Mouse (Mus musculus) lung, embryonic 16.5 days (tissue): ENCODE data around the gene Ahcyl1. TPM values are rescaled to one million over a fixed set of nuclear protein-coding genes. Genes with fewer than 3 reads are reported as not detected.

Experiments used
- ATAC-seq: fragments of 200-750 bp; cut with Nextera tagmentation; 2 replicates; pipeline ENCODE4 v1.8.0; 2017; ENCODE audit warnings: low read depth, mild to moderate bottlenecking, moderate library complexity
- H3K27ac ChIP-seq: fragments of 300-500 bp; sonication (generic); 2 replicates; pipeline ENCODE4 v1.5.1; 2014; ENCODE audit warnings: mild to moderate bottlenecking, control low read depth, low read length
- H3K27me3 ChIP-seq: fragments of 300-500 bp; sonication (generic); 2 replicates; pipeline ENCODE4 v1.6.1; 2014; ENCODE audit warnings: low read depth, low read length, mixed read lengths; ENCODE audit not compliant: control insufficient read depth, insufficient read depth
- H3K36me3 ChIP-seq: fragments of 300-500 bp; sonication (generic); 2 replicates; pipeline ENCODE4 v1.6.1; 2014; ENCODE audit warnings: low read length; ENCODE audit not compliant: control insufficient read depth, insufficient read depth
- H3K4me1 ChIP-seq: fragments of 300-500 bp; sonication (generic); replicated peaks from 2 replicates; pipeline ENCODE4 v1.6.1; 2014; ENCODE audit warnings: low read length, mixed read lengths; ENCODE audit not compliant: control insufficient read depth, insufficient read depth
- H3K4me2 ChIP-seq: fragments of 300-500 bp; sonication (generic); 2 replicates; pipeline ENCODE4 v1.6.1; 2014; ENCODE audit warnings: low read depth, low read length, control low read depth
- H3K4me3 ChIP-seq: fragments of 300-500 bp; sonication (generic); 2 replicates; pipeline ENCODE4 v1.5.1; 2014; ENCODE audit warnings: mild to moderate bottlenecking, low read length, control low read depth
- H3K9ac ChIP-seq: fragments of 300-500 bp; sonication (generic); 2 replicates; pipeline ENCODE4 v1.6.1; 2014; ENCODE audit warnings: low read length, control low read depth
- H3K9me3 ChIP-seq: fragments of 300-500 bp; sonication (generic); 2 replicates; pipeline ENCODE4 v1.6.1; 2016; ENCODE audit warnings: low read length; ENCODE audit not compliant: control insufficient read depth
- WGBS: fragments of 180-500 bp; shearing (Covaris S2); extraction: QIAGEN DNeasy Blood & Tissue Kit; methylation state at CpG from one replicate; pipeline ENCODE4 v1.1.7; 2014; 5-methylcytosine and 5-hydroxymethylcytosine counted together
- polyA plus RNA-seq: library from polyadenylated mRNA; unstranded; fragments of >200 nt; fragmentation: Nextera tagmentation; extraction: Ambion mirVana; gene quantifications from 2 replicates; pipeline ENCODE4 v1.2.1, GENCODE M21; 2015

Gene Ahcyl1
- polyA plus RNA-seq, 1 experiment from 2014 or later, result 76.3 TPM

- Histone ChIP-seq H3K36me3 (peaks cover 79% of the 10 kb centered on the region), H3K27me3 (no peaks in the 10 kb centered on the region), H3K4me3 (no peak overlapping the region), H3K4me1 (no peaks in the 10 kb centered on the region), H3K27ac (no peak overlapping the region), H3K9me3 (no peaks in the 10 kb centered on the region), H3K9ac (no peak overlapping the region), H3K4me2 (no peak overlapping the region)
- no peak for ATAC-seq
- WGBS, result 98% methylated on average over 3 of the region's 3 CpGs
These were observed 78.6 kb downstream of the Ahcyl1 start for GRCm38 (mm10) chr3:107617800-107618199.

Other genes starting within 250 kb of the Ahcyl1 start
- gene Kcnc4, start 237.0 kb downstream of the Ahcyl1 start, polyA plus RNA-seq, result 0.05 and 0.08 TPM in 2 replicates
- 1.3 and 1.8 TPM in 2 replicates for gene Slc6a17, start 178.5 kb downstream of the Ahcyl1 start, polyA plus RNA-seq
- not detected in 2 replicates for gene Ubl4b, start 141.5 kb downstream of the Ahcyl1 start, polyA plus RNA-seq
- 0.28 TPM in 1 of 2 replicates, not detected in the other for gene Alx3, start 101.5 kb downstream of the Ahcyl1 start, polyA plus RNA-seq
- not detected in 2 replicates for gene Gm10961, start 65.2 kb downstream of the Ahcyl1 start, polyA plus RNA-seq
- 38.0 and 39.9 TPM in 2 replicates for gene Strip1, start 64.9 kb downstream of the Ahcyl1 start, polyA plus RNA-seq
- gene Csf1, start 63.9 kb upstream of the Ahcyl1 start, polyA plus RNA-seq, result 9.6 and 9.8 TPM in 2 replicates
- not detected in 2 replicates for gene Eps8l3, start 180.7 kb upstream of the Ahcyl1 start, polyA plus RNA-seq
- gene Gstm5, start 199.3 kb upstream of the Ahcyl1 start, polyA plus RNA-seq, result 106 and 109 TPM in 2 replicates
- gene Gstm7, start 235.3 kb upstream of the Ahcyl1 start, polyA plus RNA-seq, result 11.0 and 12.3 TPM in 2 replicates
- 3.9 and 4.1 TPM in 2 replicates for gene Gstm6, start 247.2 kb upstream of the Ahcyl1 start, polyA plus RNA-seq